Mouse (Mus musculus) liver, postnatal 0 days (tissue): Measurements from ENCODE around the gene Vps11. TPM values are rescaled to one million over a fixed set of nuclear protein-coding genes. Genes with fewer than 3 reads are reported as not detected.

Experiments used
- ATAC-seq: fragments of 200-750 bp; cut with Nextera tagmentation; 2 replicates; pipeline ENCODE4 v1.8.0; 2017; ENCODE audit warnings: mild to moderate bottlenecking, moderate library complexity
- DNase-seq: peaks from one replicate; pipeline ENCODE4 v3.0.0-alpha.2; 2016
- H3K27ac ChIP-seq: fragments of 300-500 bp; sonication (generic); 2 replicates; pipeline ENCODE4 v1.5.1; 2014; ENCODE audit warnings: antibody characterized with exemption, moderate library complexity, mild to moderate bottlenecking, low read depth
- H3K27me3 ChIP-seq: fragments of 300-500 bp; sonication (generic); 2 replicates; pipeline ENCODE4 v1.6.1; 2014; ENCODE audit warnings: low read length, control low read depth, mixed read lengths; ENCODE audit not compliant: insufficient read depth
- H3K36me3 ChIP-seq: fragments of 300-500 bp; sonication (generic); replicated peaks from 2 replicates; pipeline ENCODE4 v1.6.1; 2014; ENCODE audit warnings: mild to moderate bottlenecking, control low read depth, low read length, moderate library complexity, mixed read lengths; ENCODE audit not compliant: insufficient read depth
- H3K4me1 ChIP-seq: fragments of 300-500 bp; sonication (generic); 2 replicates; pipeline ENCODE4 v1.6.1; 2014; ENCODE audit warnings: antibody characterized with exemption, mild to moderate bottlenecking, control low read depth; ENCODE audit not compliant: insufficient read depth
- H3K4me2 ChIP-seq: fragments of 300-500 bp; sonication (generic); 2 replicates; pipeline ENCODE4 v1.6.1; 2014; ENCODE audit warnings: low read depth, mild to moderate bottlenecking, low read length, moderate library complexity, mixed read lengths
- H3K4me3 ChIP-seq: fragments of 300-500 bp; sonication (generic); 2 replicates; pipeline ENCODE4 v1.5.1; 2014; ENCODE audit warnings: low read depth, low read length
- H3K9ac ChIP-seq: fragments of 300-500 bp; sonication (generic); replicated peaks from 2 replicates; pipeline ENCODE4 v1.6.1; 2014; ENCODE audit warnings: mild to moderate bottlenecking, moderate library complexity
- H3K9me3 ChIP-seq: fragments of 300-500 bp; sonication (generic); 2 replicates; pipeline ENCODE4 v1.6.1; 2016; ENCODE audit warnings: mild to moderate bottlenecking, control low read depth, low read length, mixed read lengths
- CTCF ChIP-seq: sonication (generic); IDR thresholded peaks from 2 replicates; pipeline ENCODE4 v1.5.1; 2016; ENCODE audit warnings: antibody characterized with exemption, low read depth
- EP300 ChIP-seq: IDR thresholded peaks from 2 replicates; pipeline ENCODE4 v1.6.1; 2016; ENCODE audit warnings: antibody characterized with exemption, low read depth, mild to moderate bottlenecking
- WGBS: fragments of 180-500 bp; shearing (Covaris S2); extraction: QIAGEN DNeasy Blood & Tissue Kit; methylation state at CpG from one replicate; pipeline ENCODE4 v1.1.7; 2014; ENCODE audit not compliant: insufficient replicate concordance; 5-methylcytosine and 5-hydroxymethylcytosine counted together
- polyA plus RNA-seq: library from polyadenylated mRNA; unstranded; fragments of >200 nt; fragmentation: Nextera tagmentation; extraction: Ambion mirVana; gene quantifications from 2 replicates; pipeline ENCODE4 v1.2.1, GENCODE M21; 2015

Vps11 gene
- polyA plus RNA-seq, 1 experiment from 2014 or later, result 13.3 TPM

DNA sequence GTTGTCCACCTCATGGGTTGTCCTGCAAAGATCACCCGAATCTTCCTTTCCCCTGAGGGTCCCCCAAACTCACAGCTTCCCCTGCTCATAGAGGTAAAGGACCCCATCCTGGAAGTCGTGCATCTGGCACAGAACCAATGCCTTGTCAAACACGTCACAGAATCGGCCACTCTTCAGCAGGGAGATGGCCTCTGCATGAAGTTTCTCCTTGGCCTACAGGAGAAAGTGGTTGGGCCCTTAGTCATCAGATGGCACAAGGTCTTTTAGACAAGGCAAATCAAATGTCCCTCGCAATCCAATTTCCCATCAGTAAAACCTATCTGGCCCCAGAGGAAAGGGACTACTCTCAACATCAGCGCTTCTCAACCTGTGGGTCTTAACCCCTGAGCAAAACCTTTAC, 8.3 kb downstream of the Vps11 start:
- no peak for DNase-seq
- Histone ChIP-seq H3K27ac (no peak overlapping the region), H3K9me3 (no peaks in the 10 kb centered on the region), H3K27me3 (no peaks in the 10 kb centered on the region), H3K4me3 (no peak overlapping the region), H3K4me2 (no peak overlapping the region), H3K9ac (no peak overlapping the region), H3K4me1 (no peaks in the 10 kb centered on the region), H3K36me3 (peaks cover 81% of the 10 kb centered on the region)
- ATAC-seq, result no peak
- 93% methylated on average over 6 of the region's 6 CpGs for WGBS
- TF ChIP-seq EP300 (no peak), CTCF (no peak)

DNA sequence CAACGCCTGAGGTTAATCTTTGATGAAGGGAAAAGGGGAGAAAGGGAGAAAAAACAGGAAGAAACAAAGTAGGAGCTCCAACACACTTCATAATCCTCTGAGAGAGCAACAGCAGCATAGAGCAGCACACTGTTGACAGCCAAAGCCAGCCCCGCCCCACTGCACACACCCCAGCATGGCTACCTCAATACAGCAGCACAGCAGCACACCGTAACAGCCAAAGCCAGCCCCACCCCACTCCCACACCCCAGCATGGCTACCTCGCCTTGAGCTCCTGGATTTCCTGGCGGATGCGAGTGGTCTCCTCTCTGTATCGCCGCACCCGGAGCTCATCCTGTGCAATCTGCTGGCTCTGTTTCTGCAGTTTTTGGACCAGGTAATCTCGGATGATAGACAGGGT, 9.1 kb downstream of the Vps11 start:
- Histone ChIP-seq H3K4me1 (no peaks in the 10 kb centered on the region), H3K9ac (no peak overlapping the region), H3K27ac (no peak overlapping the region), H3K4me3 (no peak overlapping the region), H3K27me3 (no peaks in the 10 kb centered on the region), H3K9me3 (no peaks in the 10 kb centered on the region), H3K36me3 (peaks cover 83% of the 10 kb centered on the region), H3K4me2 (no peak overlapping the region)
- WGBS, result 90% methylated on average over 10 of the region's 10 CpGs
- ATAC-seq, result no peak
- TF ChIP-seq EP300 (no peak), CTCF (no peak)
- no peak for DNase-seq

DNA sequence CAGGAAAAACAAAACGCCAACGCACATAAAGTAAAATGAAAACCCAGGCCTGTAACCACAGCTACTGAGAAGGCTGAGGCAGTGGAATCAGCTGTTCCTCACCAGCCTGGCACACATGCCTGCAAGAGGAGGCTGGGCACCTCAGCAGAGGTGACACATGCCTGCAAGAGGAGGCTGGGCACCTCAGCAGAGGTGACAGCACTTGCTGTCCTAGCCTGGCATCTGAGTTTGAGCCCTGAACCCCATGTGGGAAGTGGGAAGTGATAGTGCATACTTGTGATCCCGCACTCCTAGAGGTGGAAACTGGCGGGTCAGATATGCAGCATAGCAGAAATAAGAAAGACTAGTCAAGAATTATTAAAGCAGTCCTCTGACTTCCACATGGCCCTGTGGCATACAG, 10.1 kb downstream of the Vps11 start:
- H3K4me1 ChIP-seq, result no peaks in the 10 kb centered on the region
- H3K4me2 ChIP-seq, result no peak overlapping the region
- no peaks in the 10 kb centered on the region for H3K9me3 ChIP-seq
- no peaks in the 10 kb centered on the region for H3K27me3 ChIP-seq
- H3K9ac ChIP-seq, result no peak overlapping the region
- DNase-seq, result no peak
- no peak for ATAC-seq
- H3K36me3 ChIP-seq, result peaks cover 80% of the 10 kb centered on the region
- no peak overlapping the region for H3K4me3 ChIP-seq
- WGBS, result 87% methylated on average over 4 of the region's 4 CpGs
- no peak overlapping the region for H3K27ac ChIP-seq
- TF ChIP-seq EP300 (no peak), CTCF (no peak)

DNA sequence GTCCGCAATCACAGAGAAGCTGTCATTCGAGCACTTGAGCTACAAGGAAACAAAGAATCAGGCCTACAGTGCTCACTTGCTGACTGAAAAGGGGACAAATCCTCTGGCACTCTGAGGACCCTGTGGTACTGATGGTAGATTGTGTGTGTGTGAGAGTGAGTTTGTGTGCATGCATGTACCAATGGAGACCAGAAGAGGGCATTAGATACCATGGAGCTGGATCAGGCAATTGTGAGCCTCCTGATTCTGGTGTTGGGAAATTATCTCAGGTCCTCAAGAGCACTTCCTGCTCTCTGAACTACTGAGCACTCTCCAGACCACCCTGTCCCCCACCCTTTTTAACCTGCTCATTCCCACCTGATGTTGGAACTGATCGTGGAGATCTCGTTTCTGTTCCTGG, 12.9 kb downstream of the Vps11 start:
- H3K36me3 ChIP-seq, result peaks cover 55% of the 10 kb centered on the region
- ATAC-seq (no peak), DNase-seq (no peak)
- 96% methylated on average over 4 of the region's 4 CpGs for WGBS
- no peak overlapping the region for H3K27ac ChIP-seq
- no peaks in the 10 kb centered on the region for H3K9me3 ChIP-seq
- no peak overlapping the region for H3K4me3 ChIP-seq
- H3K27me3 ChIP-seq, result no peaks in the 10 kb centered on the region
- TF ChIP-seq CTCF, result peak; percentile 55
- no peak for TF ChIP-seq EP300
- H3K4me1 ChIP-seq, result no peaks in the 10 kb centered on the region
- no peak overlapping the region for H3K9ac ChIP-seq
- H3K4me2 ChIP-seq, result no peak overlapping the region

DNA sequence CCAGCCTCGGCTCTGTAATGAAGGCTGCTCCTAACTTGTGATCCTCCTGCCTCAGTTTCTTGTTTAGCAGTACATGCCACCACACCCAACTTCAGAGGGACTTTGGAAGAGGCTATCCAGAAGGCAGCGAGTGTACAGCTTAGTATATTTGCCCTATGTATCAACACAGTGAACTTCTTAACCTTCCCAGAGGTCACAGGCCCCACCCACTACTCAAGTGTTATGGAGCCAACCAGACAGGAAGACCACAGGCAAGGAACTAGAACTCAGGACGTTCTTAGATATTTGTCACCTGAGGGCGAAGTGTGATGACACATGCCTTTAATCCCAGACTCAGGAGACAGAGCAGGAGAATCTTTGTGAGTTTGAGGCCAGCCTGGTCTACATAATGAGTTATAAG, 13.8 kb downstream of the Vps11 start:
- no peak for DNase-seq
- no peak overlapping the region for H3K4me2 ChIP-seq
- no peak for ATAC-seq
- no peak for TF ChIP-seq EP300
- TF ChIP-seq CTCF, result no peak
- H3K36me3 ChIP-seq, result peaks cover 46% of the 10 kb centered on the region
- no peak overlapping the region for H3K27ac ChIP-seq
- WGBS, result 77% methylated on average over 4 of the region's 4 CpGs
- H3K9me3 ChIP-seq, result no peaks in the 10 kb centered on the region
- no peak overlapping the region for H3K4me3 ChIP-seq
- no peak overlapping the region for H3K9ac ChIP-seq
- H3K27me3 ChIP-seq, result no peaks in the 10 kb centered on the region
- 0 out of 2 replicates have a peak, but pooled peaks cover 4% of the 10 kb centered on the region for H3K4me1 ChIP-seq

DNA sequence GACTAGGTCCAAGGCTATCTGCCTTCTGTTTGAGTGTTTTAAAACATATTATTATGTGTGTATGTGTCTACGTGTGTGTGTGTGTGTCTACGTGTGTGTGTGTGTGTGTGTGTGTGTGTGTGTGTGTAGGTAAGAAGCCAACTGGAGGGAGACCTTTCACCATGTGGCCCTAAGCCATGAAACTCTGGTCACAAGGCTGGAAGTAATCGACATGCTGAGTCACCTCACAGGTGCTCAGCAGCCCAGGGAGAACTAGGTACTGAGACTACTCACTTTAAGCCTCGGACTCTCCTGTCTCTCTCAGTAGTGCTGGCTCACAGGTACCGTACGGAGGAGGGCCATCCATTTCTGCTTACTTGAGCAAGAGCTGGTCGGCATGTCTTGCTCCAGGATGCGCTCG, 14.3 kb downstream of the Vps11 start:
- Histone ChIP-seq H3K27me3 (no peaks in the 10 kb centered on the region), H3K9ac (no peak overlapping the region), H3K27ac (no peak overlapping the region), H3K9me3 (no peaks in the 10 kb centered on the region), H3K4me3 (no peak overlapping the region), H3K36me3 (peaks cover 42% of the 10 kb centered on the region), H3K4me1 (0 out of 2 replicates have a peak, but pooled peaks cover 4% of the 10 kb centered on the region), H3K4me2 (no peak overlapping the region)
- 93% methylated on average over 9 of the region's 9 CpGs for WGBS
- ATAC-seq (no peak), DNase-seq (no peak)
- TF ChIP-seq CTCF (no peak), EP300 (no peak)
